Mouse (Mus musculus) retina, adult 2 months (tissue): ENCODE data around the gene Pqlc2.

Experiments used
- DNase-seq: peaks from one replicate; pipeline ENCODE4 v3.0.0-alpha.2; 2012; ENCODE audit warnings: low read depth, low spot score

Gene Pqlc2

GRCm38 (mm10) chr4:139265783-139266499 lies 44.6 kb downstream of the Pqlc2 start:
- DNase-seq, result no peak

- DNase-seq, result no peak
Measured at GRCm38 (mm10) chr4:139262981-139263380, 47.5 kb downstream of the Pqlc2 start.

GRCm38 (mm10) chr4:139259302-139259871 lies 51.1 kb downstream of the Pqlc2 start:
- no peak for DNase-seq

- no peak for DNase-seq
Measured at GRCm38 (mm10) chr4:139258621-139259301, 51.7 kb downstream of the Pqlc2 start.

GRCm38 (mm10) chr4:139256708-139257107 lies 53.8 kb downstream of the Pqlc2 start:
- no peak for DNase-seq

- DNase-seq, result no peak
Measured at GRCm38 (mm10) chr4:139256146-139256545, 54.4 kb downstream of the Pqlc2 start.

GRCm38 (mm10) chr4:139253206-139253605 lies 57.3 kb downstream of the Pqlc2 start:
- no peak for DNase-seq

GRCm38 (mm10) chr4:139252051-139252760 lies 58.3 kb downstream of the Pqlc2 start:
- DNase-seq, result peak; percentile 36

GRCm38 (mm10) chr4:139250886-139251285 lies 59.6 kb downstream of the Pqlc2 start:
- DNase-seq, result no peak

- no peak for DNase-seq
Measured at GRCm38 (mm10) chr4:139250043-139250442, 60.5 kb downstream of the Pqlc2 start.

- DNase-seq, result no peak
Measured at GRCm38 (mm10) chr4:139248736-139249135, 61.8 kb downstream of the Pqlc2 start.

- DNase-seq, result no peak
Measured at GRCm38 (mm10) chr4:139247966-139248365, 62.5 kb downstream of the Pqlc2 start.

- DNase-seq, result no peak
Measured at GRCm38 (mm10) chr4:139246130-139246877, 64.2 kb downstream of the Pqlc2 start.

GRCm38 (mm10) chr4:139245534-139245933 lies 65.0 kb downstream of the Pqlc2 start:
- no peak for DNase-seq

- no peak for DNase-seq
Measured at GRCm38 (mm10) chr4:139244766-139245165, 65.7 kb downstream of the Pqlc2 start.

GRCm38 (mm10) chr4:139244176-139244575 lies 66.3 kb downstream of the Pqlc2 start:
- DNase-seq, result no peak
